Mouse (Mus musculus) liver, embryonic 14.5 days (tissue): ENCODE measurements around the gene Rims1.

ENCODE experiments used
- CTCF ChIP-seq: IDR thresholded peaks from 2 replicates; pipeline ENCODE4 v1.5.1; 2016; ENCODE audit warnings: antibody characterized with exemption, low read depth, control low read depth
- EP300 ChIP-seq: IDR thresholded peaks from 2 replicates; pipeline ENCODE4 v1.6.1; 2016; ENCODE audit warnings: antibody characterized with exemption, low read depth

GRCm38 (mm10) chr1:22270131-22270530, 535.7 kb downstream of the Rims1 start:
- TF ChIP-seq CTCF (no peak), EP300 (no peak)
